8 mouse cellular contexts compared by ENCODE assay signal in the genomic region with DNA sequence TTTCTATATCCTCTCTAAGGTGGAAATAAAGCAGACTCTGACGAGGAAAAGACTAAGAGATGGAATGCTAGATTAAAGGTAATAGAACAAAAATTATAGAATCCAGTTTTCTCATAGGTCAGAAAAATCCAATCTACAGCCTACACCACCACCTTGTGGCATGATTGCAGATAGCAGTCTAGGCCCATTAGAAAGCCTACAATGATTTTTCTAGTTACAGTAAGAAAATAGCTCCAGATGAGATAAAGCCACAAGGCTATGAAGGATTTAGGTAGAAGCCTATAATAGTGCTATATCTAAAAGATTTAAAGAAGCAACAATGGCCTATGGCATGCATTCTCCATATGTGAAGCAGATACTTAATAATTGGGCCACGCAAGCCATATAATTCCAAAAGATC. TPM values are rescaled to one million over a fixed set of nuclear protein-coding genes. Genes with fewer than 3 reads are reported as not detected.
A peak's percentile ranks its signal among the peaks of the same experiment; 100 is the strongest.
DNase-seq lines count a peak whose midpoint lies in the region; ATAC-seq and TF ChIP-seq lines count a peak whose summit lies in the region.

No protein-coding gene starts in this region.

- TF ChIP-seq EP300 in lung, postnatal 0 days (IDR thresholded peaks at IDR 0.05) = no peak

- H3K27ac ChIP-seq in hindbrain, postnatal 0 days = no peak overlapping the region
- H3K27ac ChIP-seq in lung, postnatal 0 days (ENCODE audit: low read length) = no peak overlapping the region

- peak; percentile 83 for TF ChIP-seq CTCF in hindbrain, postnatal 0 days (IDR thresholded peaks at IDR 0.05; ENCODE audit: low read depth)
- peak; percentile 76 for TF ChIP-seq CTCF in lung, postnatal 0 days (IDR thresholded peaks at IDR 0.05)

- no peak for ATAC-seq in hindbrain, postnatal 0 days
- ATAC-seq in lung, postnatal 0 days = no peak
- no peak for ATAC-seq in inflammation-experienced regulatory T-cells, adult 6 months

- WGBS in hindbrain, postnatal 0 days = 51% methylated on average over 2 of the region's 2 CpGs
- WGBS in lung, postnatal 0 days = 53% methylated on average over 2 of the region's 2 CpGs

- no peaks in the 10 kb centered on the region for H3K36me3 ChIP-seq in hindbrain, postnatal 0 days (ENCODE audit: insufficient read depth, low read length)
- H3K36me3 ChIP-seq in lung, postnatal 0 days (ENCODE audit: insufficient read depth, low read length) = no peaks in the 10 kb centered on the region

- H3K4me3 ChIP-seq in hindbrain, postnatal 0 days (ENCODE audit: low read length) = no peak overlapping the region
- no peak overlapping the region for H3K4me3 ChIP-seq in lung, postnatal 0 days (ENCODE audit: low read depth, low read length)

- H3K9me3 ChIP-seq in hindbrain, postnatal 0 days (ENCODE audit: low read length) = no peaks in the 10 kb centered on the region
- H3K9me3 ChIP-seq in lung, postnatal 0 days (ENCODE audit: low read length) = no peaks in the 10 kb centered on the region

- H3K27me3 ChIP-seq in hindbrain, postnatal 0 days (ENCODE audit: insufficient read depth, low read length) = no peaks in the 10 kb centered on the region
- H3K27me3 ChIP-seq in lung, postnatal 0 days (replicated peaks; ENCODE audit: insufficient read depth, low read length) = no peaks in the 10 kb centered on the region

- no peak overlapping the region for H3K4me2 ChIP-seq in hindbrain, postnatal 0 days (ENCODE audit: low read depth, low read length)
- no peak overlapping the region for H3K4me2 ChIP-seq in lung, postnatal 0 days (replicated peaks; ENCODE audit: low read depth, low read length)

- H3K4me1 ChIP-seq in hindbrain, postnatal 0 days (ENCODE audit: insufficient read depth, low read length) = no peaks in the 10 kb centered on the region
- peaks cover 4% of the 10 kb centered on the region; the same call in 1 of the 2 replicates for H3K4me1 ChIP-seq in lung, postnatal 0 days (ENCODE audit: insufficient read depth, low read depth, low read length)

- no peak overlapping the region for H3K9ac ChIP-seq in hindbrain, postnatal 0 days (replicated peaks; ENCODE audit: low read length)
- H3K9ac ChIP-seq in lung, postnatal 0 days (replicated peaks; ENCODE audit: low read depth) = no peak overlapping the region

- DNase-seq in gastrocnemius, adult 18-20 months (ENCODE audit: low spot score) = peak; percentile 7
- DNase-seq in gastrocnemius, postnatal 25 days = no peak
- peak; percentile 23 to 58 for DNase-seq in spleen, postnatal 10 days (ENCODE audit: low spot score in 2 of 2)
- DNase-seq in spleen, postnatal 36 days (ENCODE audit: low spot score in 2 of 2) = no peak
- peak; percentile 75 to 77 for DNase-seq in cerebellum, postnatal 10 days
- DNase-seq in hindbrain, postnatal 0 days (ENCODE audit: low spot score) = peak; percentile 71
- peak; percentile 44 for DNase-seq in lung, postnatal 0 days (ENCODE audit: low spot score)

RNA-seq across cellular contexts. Expression of gene Nme8, which starts 13.6 kb away (rescaled TPM):
- total RNA-seq in gastrocnemius, adult 18-20 months (2021) = not detected
- total RNA-seq in gastrocnemius, postnatal 25 days (2021) = not detected
- not detected in 2 replicates for total RNA-seq in hindbrain, postnatal 0 days (2014; rRNA removed)
- 0.41 TPM in 1 of 2 replicates, not detected in the other for polyA plus RNA-seq in hindbrain, postnatal 0 days (2015; fragmentation: Nextera tagmentation; extraction: Ambion mirVana)
- 0.11 TPM in 1 of 2 replicates, not detected in the other for polyA plus RNA-seq in lung, postnatal 0 days (2015; fragmentation: Nextera tagmentation; extraction: Ambion mirVana)
- polyA plus RNA-seq in inflammation-experienced regulatory T-cells, adult 6 months (2017; shearing (Covaris generic)) = not detected

Comparison
In these comparisons a context has a peak if more than half of its experiments do, and no peak if none do; other contexts are left out.
1. DNase-seq: peak in gastrocnemius, adult 18-20 months (single experiment), spleen, postnatal 10 days (2 of 2), cerebellum, postnatal 10 days (2 of 2), hindbrain, postnatal 0 days (single experiment) and lung, postnatal 0 days (single experiment); none in gastrocnemius, postnatal 25 days (single experiment) and spleen, postnatal 36 days (0 of 2).